Mouse (Mus musculus): ENCODE data around the gene Cdkl1.

Gene Cdkl1

DNA sequence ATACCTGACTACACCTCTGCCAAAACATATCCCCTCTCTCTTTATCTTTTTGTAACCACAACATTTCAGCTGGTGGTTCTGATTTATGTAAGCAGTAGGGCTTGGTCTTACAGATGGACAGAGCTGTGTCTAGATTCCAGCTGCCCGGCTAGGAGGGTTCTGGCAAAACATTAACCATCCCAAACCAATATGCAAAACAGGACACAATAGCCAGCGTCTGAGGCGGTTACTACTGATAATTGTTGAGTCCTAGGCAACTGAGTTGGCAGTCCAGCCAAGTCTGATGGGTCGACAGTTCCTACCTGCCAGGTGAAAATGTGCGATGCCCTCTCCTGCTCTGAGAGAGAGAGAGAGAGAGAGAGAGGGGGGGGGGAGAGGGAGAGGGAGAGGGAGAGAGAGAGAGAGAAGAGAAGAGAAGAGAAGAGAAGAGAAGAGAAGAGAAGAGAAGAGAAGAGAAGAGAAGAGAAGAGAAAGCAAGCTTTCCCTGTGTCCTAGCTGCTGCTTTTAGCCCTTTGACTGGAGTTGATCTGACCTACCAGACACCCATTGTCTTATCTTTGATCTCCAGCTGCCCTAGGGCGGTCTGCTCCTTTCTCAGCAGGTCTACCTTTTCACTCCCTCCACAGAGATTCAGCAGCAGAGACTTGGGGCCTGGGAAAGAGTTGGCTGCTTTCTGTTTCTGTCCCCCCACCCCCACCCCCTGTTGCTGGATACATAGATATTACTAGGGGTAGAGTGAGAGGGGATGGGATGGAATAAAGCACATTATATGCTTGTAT lies 7.6 kb downstream of the Cdkl1 start:
- no peak for DNase-seq (ENCODE audit: low read depth, low spot score)

DNA sequence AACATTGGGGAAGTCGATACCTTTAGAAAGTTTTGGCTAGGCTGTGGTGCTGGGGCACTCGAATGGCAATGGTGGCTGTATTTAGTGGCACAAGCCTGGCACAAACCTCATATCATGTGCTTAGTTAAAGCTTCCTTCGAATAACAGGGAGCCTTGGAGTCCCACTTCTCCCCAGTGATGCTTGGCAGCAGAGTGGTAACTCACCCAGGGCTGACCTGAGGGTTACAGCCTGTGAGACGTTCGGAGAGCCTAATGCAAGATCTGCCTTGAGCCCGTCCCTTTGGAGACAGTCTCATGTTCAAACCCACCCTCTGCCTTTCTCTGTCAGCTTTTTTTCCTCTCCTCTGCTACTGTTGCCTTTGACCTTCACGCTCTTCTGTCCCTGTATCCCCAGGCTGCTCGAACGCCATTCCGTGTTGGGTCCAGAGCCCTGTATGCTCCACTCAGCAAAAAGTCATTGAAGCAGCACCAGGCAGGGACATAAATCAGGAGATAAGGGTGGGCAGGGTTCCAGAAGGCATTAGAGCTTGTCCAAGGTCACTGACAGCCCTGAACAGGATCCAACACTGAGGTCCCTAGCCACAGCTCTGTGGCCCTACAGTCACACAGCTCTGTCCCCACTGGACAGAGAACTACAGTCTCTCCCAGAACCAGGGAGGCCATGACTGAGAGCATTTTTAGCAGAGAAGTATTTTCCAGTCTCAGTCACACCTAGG lies 9.0 kb downstream of the Cdkl1 start:
- no peak for DNase-seq (ENCODE audit: low read depth, low spot score)

DNA sequence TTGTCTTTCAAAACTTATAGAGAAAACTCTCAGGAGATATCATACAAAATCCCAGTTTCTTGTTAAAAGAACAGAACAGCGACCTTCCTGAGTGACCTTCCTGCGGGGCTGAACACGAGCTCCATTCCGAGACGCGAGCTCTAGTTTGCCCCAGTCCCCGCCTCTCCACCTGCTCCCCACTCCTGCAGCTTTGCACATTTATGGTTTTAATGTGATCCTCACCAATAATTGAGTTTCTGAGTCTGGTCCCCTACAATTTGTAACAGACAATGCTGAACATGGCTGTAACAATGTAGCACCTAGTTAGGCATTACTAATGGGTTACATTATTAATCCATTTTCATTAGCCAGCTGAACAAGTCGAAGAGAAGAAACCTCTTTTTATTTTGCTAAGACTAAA lies 9.6 kb downstream of the Cdkl1 start:
- no peak for DNase-seq (ENCODE audit: low read depth, low spot score)

DNA sequence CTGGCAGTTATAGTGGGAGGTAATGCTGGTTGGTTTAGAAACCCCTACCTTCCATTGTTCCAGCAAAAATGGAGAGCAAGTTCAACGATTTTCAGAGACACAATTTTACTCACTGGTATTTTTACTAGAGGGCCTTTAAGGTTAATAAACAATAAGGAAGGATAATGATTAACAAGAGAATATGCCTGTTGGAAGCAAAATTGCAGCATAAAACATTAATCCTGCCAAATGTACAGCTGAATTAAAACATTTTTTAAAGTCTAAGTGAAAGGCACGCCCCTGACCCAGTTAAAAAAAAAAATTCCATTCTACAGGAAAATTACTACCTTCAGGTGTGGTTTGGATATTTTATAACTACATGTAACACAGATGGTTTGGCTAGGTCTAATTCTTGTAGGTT lies 13.1 kb downstream of the Cdkl1 start:
- DNase-seq (ENCODE audit: low read depth, low spot score) = no peak

DNA sequence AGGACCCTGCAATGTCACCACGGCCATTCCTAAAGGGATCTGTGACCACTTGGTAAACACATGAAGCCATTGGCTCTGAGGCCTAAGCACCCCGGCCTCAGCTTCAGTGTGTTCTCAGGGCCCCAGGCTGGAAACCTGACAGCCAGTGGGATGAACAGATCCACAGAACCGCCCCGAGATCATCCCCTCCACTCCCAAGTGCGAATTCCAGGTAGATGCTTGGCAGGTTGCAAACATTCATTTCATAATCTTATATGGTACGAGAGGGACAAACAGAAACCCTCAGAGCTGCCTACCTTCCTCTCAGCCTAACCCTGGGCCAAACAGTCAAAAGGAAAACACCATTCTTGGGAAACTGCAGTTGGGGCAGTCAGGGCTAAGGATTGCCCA lies 13.7 kb downstream of the Cdkl1 start:
- no peak for DNase-seq (ENCODE audit: low read depth, low spot score)

DNA sequence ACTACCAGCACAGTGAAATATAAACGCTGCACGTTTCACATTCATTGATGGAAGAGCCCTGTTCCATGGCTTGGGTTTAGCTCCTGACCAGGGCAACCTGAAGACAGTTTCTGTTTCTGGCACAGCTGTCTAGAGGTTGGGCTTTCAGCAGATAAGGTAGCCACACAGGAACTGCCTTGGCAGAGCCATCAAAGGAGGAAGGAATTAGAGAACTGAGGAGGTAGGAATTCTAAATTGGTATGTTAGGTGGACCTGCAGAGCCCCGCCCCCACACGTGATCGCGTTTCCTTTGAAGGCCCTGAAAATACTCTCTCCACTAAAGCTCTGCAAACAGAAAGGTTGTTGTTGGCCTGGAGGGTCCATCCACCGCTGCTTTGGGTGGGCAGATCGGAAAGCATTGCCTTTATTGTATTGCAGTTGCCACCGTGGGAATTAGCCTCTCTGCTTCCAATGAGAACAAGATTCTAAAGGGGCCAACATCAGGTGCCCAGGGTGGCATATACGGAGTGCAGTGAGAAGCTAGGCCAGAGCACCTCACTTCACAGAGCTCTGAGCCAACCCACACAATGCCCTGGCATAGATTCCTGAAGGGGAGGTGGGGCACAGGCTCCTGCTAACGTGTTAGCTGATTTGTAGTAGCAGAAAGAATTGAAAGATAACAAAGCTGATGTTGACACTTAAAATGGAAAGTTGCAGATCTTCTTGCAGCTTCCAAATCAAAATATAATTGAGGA lies 14.3 kb downstream of the Cdkl1 start:
- no peak for DNase-seq (ENCODE audit: low read depth, low spot score)

DNA sequence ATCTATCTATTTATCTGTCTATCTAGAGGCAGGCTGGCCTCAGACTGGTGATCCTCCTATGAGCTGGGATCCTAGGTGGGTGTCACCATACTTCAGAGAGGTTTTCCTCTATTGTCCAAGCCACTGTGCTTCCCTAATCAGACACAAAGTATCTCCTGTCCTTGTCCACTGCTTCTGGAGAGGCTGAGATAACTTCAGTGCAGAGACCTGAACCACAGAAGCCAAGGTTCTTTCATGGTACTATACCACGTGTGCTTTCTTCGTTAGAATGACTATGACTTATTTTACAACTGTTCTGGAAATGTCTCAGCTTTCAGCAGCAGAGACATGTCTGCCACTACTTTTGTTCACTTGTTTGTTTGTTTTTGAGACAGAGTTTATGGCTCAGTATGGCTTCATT lies 22.2 kb downstream of the Cdkl1 start:
- no peak for DNase-seq (ENCODE audit: low read depth, low spot score)

DNA sequence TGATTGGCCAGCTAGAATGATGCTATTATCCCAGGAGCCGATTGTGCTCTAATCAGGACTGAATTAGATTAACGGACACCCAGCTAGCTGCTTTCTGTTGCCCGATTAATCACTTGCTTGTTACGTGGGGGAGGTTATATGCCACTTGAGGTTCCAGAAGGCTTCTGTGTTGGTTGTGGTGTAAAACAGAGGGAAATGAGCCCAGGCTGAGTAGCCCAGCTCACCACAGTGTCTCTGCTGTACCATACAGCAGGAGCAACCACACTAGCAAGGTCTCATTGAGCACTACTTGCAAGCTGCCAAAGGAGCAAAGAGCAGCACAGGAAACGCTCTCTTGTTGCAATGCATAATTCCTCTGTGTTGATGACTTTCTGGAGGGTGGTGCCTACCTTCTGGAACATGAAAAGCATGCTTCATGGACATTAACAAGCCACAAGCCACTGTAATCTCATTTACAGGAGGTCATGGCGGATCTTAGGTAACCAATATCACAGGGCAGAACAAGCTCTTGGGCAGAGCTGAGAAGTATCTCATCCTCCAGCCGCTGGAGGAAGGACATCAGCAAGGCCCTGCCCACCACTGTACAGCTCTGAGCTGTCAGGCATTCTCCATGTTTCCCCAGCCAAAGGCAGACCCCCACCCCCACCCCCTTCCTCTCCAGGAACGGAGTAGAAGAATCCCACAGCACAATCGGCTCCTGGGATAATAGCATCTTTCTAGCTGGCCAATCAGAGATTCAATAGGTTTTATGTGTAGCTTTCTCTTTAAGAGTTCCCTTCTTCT lies 23.4 kb downstream of the Cdkl1 start:
- DNase-seq (ENCODE audit: low read depth, low spot score) = no peak

DNA sequence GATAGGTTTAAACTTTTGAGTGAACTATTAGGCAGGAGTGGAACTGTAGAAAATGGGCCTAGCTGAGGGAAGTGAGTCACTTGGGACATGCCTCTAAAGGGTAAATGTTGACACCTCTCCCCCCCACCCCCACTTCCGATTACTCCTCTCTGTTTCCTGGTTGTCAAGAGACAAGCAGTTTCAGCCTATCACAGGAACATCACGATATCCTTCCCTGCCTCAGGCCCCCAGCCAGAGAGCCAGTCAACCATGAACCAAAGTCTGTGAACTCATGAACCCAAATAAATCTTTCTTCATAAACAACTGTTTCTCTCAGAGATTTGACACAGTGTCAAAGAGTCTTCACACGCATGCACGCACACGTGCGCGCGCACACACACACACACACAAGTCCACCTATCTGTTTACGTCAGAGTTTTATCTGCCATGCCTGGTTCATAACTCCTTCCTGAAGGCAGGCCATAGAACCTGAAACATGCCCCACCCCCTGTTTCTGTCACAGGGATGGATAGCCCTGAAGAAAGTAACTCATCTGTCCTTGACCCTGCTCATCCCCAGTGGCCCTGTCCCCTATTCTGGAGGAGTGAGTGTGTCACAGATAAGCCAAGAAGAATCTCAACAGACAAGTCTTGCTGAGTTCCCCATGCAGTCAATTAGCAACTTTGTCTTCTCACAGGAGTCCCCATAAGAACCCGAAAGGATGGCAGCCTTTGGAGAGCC lies 24.7 kb downstream of the Cdkl1 start:
- no peak for DNase-seq (ENCODE audit: low read depth, low spot score)

DNA sequence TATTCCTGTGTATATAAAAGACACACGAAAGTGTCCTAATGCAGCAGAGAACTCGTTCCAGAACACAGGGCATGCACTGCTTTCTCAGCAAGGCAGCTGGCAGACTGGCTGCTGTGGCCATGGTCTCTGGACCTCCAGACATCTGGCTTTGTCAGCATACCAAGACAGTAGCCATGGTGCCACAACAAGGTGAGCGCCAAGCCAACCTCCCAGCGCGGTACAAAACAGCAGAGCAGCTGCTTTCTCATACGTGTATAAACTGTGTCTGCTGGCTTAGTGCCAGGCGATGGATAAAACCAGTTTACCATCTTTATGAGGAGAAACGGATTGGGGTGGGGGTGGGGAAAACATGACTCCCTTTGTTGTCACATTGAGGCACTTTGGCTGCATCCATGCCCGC lies 25.5 kb downstream of the Cdkl1 start:
- no peak for DNase-seq (ENCODE audit: low read depth, low spot score)

DNA sequence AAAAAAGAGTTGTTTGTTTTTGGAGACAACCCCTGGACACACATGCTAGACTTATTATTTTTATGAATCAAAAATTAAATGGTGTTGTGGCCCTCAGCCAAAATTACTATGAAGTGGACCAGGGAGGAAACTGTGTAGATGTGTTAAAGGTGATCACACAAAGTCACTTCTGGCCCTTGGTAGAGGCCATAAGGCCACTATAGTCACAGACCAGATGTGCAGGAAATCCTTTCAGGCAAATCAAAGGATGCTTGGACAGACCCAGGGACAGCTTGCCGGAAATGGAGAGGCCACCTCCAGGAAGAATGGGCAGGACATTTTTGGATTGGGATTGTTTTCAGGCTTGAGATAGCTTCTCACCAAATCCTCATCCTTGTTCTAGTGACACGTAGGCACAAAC lies 29.5 kb downstream of the Cdkl1 start:
- no peak for DNase-seq (ENCODE audit: low read depth, low spot score)

DNA sequence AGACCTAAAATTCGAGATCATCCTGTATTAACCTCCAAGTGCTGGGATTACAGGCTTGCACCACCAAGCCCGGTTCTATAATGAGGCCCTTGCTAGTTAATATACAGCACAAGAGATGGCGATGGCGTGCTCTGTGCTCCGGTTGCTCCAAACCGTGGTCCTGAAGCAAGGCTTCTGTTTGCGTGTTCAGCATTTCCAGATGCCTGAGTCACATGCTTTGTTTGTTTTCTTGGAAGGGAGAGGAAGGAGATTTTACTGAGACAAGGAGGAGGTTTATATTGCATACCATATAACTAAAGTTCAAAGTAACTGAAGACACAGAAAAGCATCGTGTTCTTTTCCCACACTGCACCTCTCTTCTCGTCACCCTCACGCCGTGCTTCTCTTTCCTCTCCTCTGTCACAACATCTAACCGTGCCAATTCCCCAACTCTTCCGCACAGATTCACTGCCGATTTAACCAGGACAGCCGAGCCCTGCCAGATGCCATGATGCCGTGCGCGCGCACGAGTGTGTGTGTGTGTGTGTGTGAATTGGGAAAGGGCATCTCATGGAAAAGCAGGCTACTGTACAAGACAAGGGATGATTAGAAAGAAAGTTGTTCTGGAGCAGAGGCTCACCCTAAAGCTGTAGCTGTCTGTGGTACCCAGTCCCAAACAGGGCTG lies 30.2 kb downstream of the Cdkl1 start:
- DNase-seq (ENCODE audit: low read depth, low spot score) = no peak

DNA sequence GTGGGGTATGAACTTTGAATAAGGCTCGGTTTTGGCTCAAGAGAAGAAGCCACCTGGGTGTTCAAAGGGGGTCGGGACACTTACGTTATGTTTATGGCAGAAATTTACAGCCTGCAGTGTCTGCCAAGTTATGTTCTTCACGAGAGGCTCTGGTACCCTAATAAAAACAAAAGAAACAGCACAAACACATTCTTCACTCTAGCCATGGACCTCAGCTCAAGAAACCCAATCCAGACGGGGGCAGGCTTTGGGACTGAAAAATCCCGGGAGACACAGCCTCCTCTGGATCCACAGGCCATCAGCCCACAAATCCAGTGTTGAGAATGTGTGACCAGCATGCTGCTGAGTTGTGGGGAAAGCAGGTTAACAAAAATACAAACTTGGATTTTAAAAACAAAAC lies 31.1 kb downstream of the Cdkl1 start:
- DNase-seq (ENCODE audit: low read depth, low spot score) = no peak

DNA sequence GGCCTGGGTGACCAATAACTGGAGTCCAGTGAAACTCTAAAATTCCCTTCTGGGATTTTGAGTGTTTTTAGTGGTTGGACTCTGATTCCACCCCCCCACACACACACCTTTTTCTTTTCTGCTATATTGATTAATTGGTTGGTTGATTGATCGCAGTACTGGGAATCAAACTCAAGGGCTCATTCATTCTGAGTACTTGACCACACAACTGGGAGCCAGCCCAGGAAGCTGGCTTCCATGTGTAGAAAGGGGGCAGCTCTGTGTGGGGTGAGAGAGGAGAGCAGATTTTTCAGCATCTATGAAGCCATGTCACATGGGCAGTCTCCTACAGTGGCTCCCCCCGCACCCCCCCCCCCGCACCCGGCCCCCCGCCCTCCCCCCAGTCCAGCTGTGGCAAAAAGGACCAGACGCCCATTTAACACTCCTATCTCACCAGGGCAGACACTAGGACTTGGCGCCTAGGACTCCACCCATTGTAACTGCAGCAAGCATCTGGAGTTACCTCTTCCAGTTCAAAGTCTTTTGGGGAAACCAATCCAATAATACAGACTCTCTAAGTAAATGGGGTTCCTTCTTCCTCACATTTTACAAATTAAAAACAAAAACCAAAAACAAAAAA lies 31.7 kb downstream of the Cdkl1 start:
- DNase-seq (ENCODE audit: low read depth, low spot score) = no peak

DNA sequence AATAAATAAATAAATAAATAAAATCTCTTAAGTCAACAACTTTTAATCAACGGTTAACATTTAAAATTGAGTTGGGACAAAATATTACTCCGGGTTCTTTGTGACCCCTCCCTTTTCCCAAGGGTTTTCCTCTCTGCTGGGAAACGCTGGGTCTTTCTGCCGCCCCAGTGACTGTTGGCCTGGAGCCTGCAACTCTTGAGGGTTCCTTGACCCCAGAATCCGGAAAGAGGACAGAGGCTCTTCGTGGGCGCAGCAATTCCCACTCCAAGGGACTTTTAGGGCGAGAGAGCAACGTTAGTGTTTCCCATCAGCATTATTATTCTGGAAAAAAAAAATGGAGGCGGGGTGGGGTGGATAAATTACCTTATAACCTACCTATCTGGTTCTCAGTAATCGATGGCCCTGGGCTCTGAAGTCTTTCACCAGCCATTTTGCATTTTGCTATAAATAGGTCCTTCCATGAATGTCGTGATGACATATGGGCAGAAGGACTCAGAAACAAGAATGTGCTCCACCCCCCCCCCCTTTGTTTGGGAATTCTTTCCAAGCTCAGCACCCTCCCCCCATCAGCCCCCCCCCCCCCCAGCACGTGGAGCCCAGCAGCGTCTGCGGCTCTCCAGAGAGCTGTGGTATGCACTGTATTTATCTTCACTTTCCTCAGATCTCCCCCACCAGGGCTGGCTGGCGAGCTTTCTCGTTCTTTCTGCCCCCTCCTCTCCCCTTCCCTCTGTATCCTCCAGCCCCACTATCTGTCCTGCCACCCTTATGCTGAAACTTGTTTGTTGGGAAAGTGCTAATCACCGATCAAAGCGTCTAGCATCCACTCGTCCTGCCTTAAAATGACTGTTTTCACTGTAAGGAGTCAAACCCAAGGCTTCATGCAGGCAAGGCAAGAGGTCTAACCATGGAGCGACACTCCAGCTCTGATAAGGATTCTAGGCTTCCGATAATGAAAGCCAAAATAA lies 32.6 kb downstream of the Cdkl1 start:
- no peak for DNase-seq (ENCODE audit: low read depth, low spot score)

DNA sequence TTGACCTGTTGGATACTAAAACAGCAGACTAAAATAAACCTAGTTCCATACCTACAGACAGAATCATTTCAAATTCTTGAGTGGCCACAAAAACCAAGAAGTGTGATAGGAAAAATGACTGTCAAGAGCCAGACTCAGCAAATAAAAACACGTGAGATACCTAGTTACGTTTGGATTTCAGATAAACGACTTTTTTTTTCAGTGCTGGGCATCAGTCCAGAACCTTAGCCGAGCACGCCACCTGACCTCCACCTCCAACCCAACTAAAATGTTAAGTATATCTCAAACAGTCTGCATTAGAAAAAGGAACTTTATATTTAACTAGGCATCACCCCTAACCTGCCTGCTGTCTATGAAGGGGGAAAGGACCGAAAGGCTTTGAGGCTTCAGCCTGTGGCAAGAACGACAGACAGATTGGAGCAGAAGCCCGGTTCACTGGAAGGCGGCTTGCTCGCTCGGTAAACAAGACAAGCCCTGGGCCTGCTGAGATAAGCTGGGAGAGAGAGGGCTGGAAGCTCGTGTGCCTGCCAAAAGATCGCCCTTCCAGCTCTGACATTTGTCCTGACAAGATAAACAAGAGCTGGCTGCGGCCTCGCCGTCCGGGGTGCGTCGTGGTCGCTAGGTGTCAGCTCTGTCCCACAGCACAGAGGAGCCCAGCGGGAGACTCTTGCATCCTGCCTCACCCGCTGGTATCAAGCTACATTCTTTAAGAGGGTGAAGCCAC lies 33.5 kb downstream of the Cdkl1 start:
- peak; percentile 34 for DNase-seq (ENCODE audit: low read depth, low spot score)

DNA sequence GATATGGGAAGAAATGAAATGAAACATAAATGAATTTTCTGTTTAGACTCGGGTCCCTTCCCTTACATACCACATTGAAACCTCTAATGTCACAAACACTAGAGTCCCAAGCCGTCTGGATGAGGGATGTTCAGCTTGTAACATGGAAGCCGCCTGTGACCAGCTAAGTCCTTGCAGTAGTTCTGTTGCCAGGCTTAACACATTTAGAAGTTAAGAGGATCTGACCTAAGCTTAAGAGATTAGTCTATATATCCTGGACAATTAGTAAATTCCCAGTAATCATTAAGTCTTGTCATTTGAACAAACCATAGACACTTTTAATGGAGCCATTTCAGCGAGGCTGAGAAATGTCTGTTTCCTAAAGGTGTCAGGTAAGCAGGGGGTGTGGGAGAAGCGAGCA lies 35.1 kb downstream of the Cdkl1 start:
- DNase-seq (ENCODE audit: low read depth, low spot score) = no peak

DNA sequence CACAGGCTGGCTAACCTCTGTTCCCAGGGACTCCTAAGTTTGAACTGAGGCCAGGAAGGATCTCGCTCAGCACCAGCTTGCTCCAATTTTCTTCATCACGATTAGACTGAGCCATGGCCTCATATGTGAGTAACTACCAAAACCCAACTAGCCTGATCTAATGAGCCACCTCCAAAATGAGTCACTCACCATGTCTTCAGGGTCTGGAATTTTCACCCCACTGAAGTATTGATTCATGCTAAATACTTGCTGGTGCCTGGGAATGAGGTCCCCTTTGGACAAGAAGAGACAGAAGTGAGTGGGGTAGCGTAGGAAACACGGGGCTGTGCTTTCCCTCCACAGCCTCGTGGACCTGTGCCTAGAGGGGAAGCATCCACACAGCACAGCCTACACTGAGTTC lies 37.1 kb downstream of the Cdkl1 start:
- no peak for DNase-seq (ENCODE audit: low read depth, low spot score)
